Mouse (Mus musculus) MEL (cell line): Measurements from ENCODE around the gene Sparc. TPM values are rescaled to one million over a fixed set of nuclear protein-coding genes. Genes with fewer than 3 reads are reported as not detected.
"Not testable (repeated sequence)": the region's sequence is repeated elsewhere in the genome, so short reads cannot be mapped to it uniquely, and the experiment has no call there.

Experiments
- DNase-seq: peaks from one replicate; pipeline ENCODE4 v3.0.0; 2011; ENCODE audit warnings: low read depth, low spot score
- H3K27ac ChIP-seq: 2 replicates; pipeline ENCODE4 v1.5.1; 2012; ENCODE audit warnings: low read depth, mild to moderate bottlenecking, control low read depth, low read length, moderate library complexity; ENCODE audit not compliant: control insufficient read depth
- H3K27me3 ChIP-seq, 2 experiments: fragments of 150-350 bp in 1 of 2; sonication (generic) in 1 of 2; 2 replicates each; pipeline ENCODE4 v1.6.1; 2012; ENCODE audit warnings: low read length in 2 of 2, mild to moderate bottlenecking in 2 of 2, improper control_type of control experiment in 1 of 2, moderate library complexity in 1 of 2; ENCODE audit not compliant: insufficient read depth in 2 of 2, control insufficient read depth in 1 of 2
- H3K36me3 ChIP-seq, 2 experiments: 2 replicates each; pipeline ENCODE4 v1.6.1; 2012 to 2014; ENCODE audit warnings: low read length in 2 of 2, improper control_type of control experiment in 1 of 2, inconsistent platforms in 1 of 2, mild to moderate bottlenecking in 1 of 2; ENCODE audit not compliant: insufficient read depth in 2 of 2, control insufficient read depth in 1 of 2
- H3K4me1 ChIP-seq, 2 experiments: fragments of 150-350 bp in 1 of 2; sonication (generic) in 1 of 2; 2 replicates each; pipeline ENCODE4 v1.6.1; 2012; ENCODE audit warnings: low read length in 2 of 2, improper control_type of control experiment in 1 of 2, mild to moderate bottlenecking in 1 of 2; ENCODE audit not compliant: insufficient read depth in 2 of 2, control insufficient read depth in 1 of 2
- H3K4me3 ChIP-seq, 2 experiments: fragments of 150-350 bp in 1 of 2; sonication (generic) in 1 of 2; 2 replicates each; pipeline ENCODE4 v1.5.1; 2012; ENCODE audit warnings: low read depth in 2 of 2, low read length in 2 of 2, mild to moderate bottlenecking in 2 of 2, moderate library complexity in 2 of 2, control low read depth in 1 of 2, improper control_type of control experiment in 1 of 2; ENCODE audit not compliant: control insufficient read depth in 1 of 2, insufficient read depth in 1 of 2
- H3K79me2 ChIP-seq: 2 replicates; pipeline ENCODE4 v1.6.1; 2012; ENCODE audit warnings: mild to moderate bottlenecking, low read length, moderate library complexity; ENCODE audit not compliant: control insufficient read depth, poor library complexity, insufficient read depth
- H3K9ac ChIP-seq: 2 replicates; pipeline ENCODE4 v1.6.1; 2012; ENCODE audit warnings: low read depth, mild to moderate bottlenecking, control low read depth, low read length, moderate library complexity; ENCODE audit not compliant: control insufficient read depth, poor library complexity, severe bottlenecking
- H3K9me3 ChIP-seq: fragments of 150-350 bp; sonication (generic); replicated peaks from 2 replicates; pipeline ENCODE4 v1.6.1; 2012; ENCODE audit warnings: mild to moderate bottlenecking, low read length, improper control_type of control experiment, moderate library complexity; ENCODE audit not compliant: insufficient read depth
- E2F4 ChIP-seq: IDR thresholded peaks from 2 replicates; pipeline ENCODE4 v1.6.1; 2011; ENCODE audit warnings: low read depth, low read length, improper control_type of control experiment, borderline replicate concordance
- ELF1 ChIP-seq: IDR thresholded peaks from 2 replicates; pipeline ENCODE4 v1.6.1; 2014; ENCODE audit warnings: low read depth, mild to moderate bottlenecking, inconsistent platforms, low read length, improper control_type of control experiment, moderate library complexity
- ETS1 ChIP-seq: IDR thresholded peaks from 2 replicates; pipeline ENCODE4 v1.6.1; 2012; ENCODE audit warnings: low read depth, mild to moderate bottlenecking, inconsistent platforms, low read length, improper control_type of control experiment, moderate library complexity
- HCFC1 ChIP-seq: IDR thresholded peaks from 2 replicates; pipeline ENCODE4 v1.6.1; 2012; ENCODE audit warnings: low read depth, mild to moderate bottlenecking, inconsistent platforms, low read length, improper control_type of control experiment, moderate library complexity
- MAFK ChIP-seq: IDR thresholded peaks from 2 replicates; pipeline ENCODE4 v1.6.1; 2011; ENCODE audit warnings: low read depth, mild to moderate bottlenecking, low read length, improper control_type of control experiment, borderline replicate concordance
- MXI1 ChIP-seq: IDR thresholded peaks from 2 replicates; pipeline ENCODE4 v1.6.1; 2011; ENCODE audit warnings: mild to moderate bottlenecking, low read depth, low read length, improper control_type of control experiment
- MYC ChIP-seq: IDR thresholded peaks from 2 replicates; pipeline ENCODE4 v1.6.1; 2011; ENCODE audit warnings: low read depth, mild to moderate bottlenecking, low read length, improper control_type of control experiment, moderate library complexity
- POLR2AphosphoS2 ChIP-seq: IDR thresholded peaks from 2 replicates; pipeline ENCODE4 v1.6.1; 2011; ENCODE audit warnings: low read length, improper control_type of control experiment
- POLR2AphosphoS5 ChIP-seq: IDR thresholded peaks from 2 replicates; pipeline ENCODE4 v1.6.1; 2012; ENCODE audit warnings: low read depth, borderline replicate concordance, mild to moderate bottlenecking, inconsistent platforms, low read length, moderate library complexity, mixed read lengths
- RCOR1 ChIP-seq: IDR thresholded peaks from 2 replicates; pipeline ENCODE4 v1.6.1; 2012; ENCODE audit warnings: low read depth, mild to moderate bottlenecking, inconsistent platforms, low read length, improper control_type of control experiment
- SIN3A ChIP-seq: IDR thresholded peaks from 2 replicates; pipeline ENCODE4 v1.6.1; 2012; ENCODE audit warnings: low read length, improper control_type of control experiment, inconsistent platforms
- TAL1 ChIP-seq: IDR thresholded peaks from 2 replicates; pipeline ENCODE4 v1.6.1; 2012; ENCODE audit warnings: mild to moderate bottlenecking, inconsistent platforms, low read length, moderate library complexity, mixed read lengths
- TCF12 ChIP-seq: IDR thresholded peaks from 2 replicates; pipeline ENCODE4 v1.6.1; 2014; ENCODE audit warnings: low read depth, mild to moderate bottlenecking, inconsistent platforms, low read length, improper control_type of control experiment, moderate library complexity
- UBTF ChIP-seq: IDR thresholded peaks from 2 replicates; pipeline ENCODE4 v1.6.1; 2012; ENCODE audit warnings: low read depth, mild to moderate bottlenecking, inconsistent platforms, low read length, improper control_type of control experiment, moderate library complexity, borderline replicate concordance; ENCODE audit not compliant: insufficient read depth
- USF1 ChIP-seq: IDR thresholded peaks from 2 replicates; pipeline ENCODE4 v1.6.1; 2014; ENCODE audit warnings: low read depth, mild to moderate bottlenecking, inconsistent platforms, low read length, improper control_type of control experiment, moderate library complexity
- ZC3H11A ChIP-seq: IDR thresholded peaks from 2 replicates; pipeline ENCODE4 v1.6.1; 2012; ENCODE audit warnings: low read depth, mild to moderate bottlenecking, inconsistent platforms, low read length, improper control_type of control experiment
- ZKSCAN1 ChIP-seq: IDR thresholded peaks from 2 replicates; pipeline ENCODE4 v1.6.1; 2012; ENCODE audit warnings: low read depth, mild to moderate bottlenecking, inconsistent platforms, low read length, improper control_type of control experiment, moderate library complexity
- ZMIZ1 ChIP-seq: IDR thresholded peaks from 2 replicates; pipeline ENCODE4 v1.6.1; 2012; ENCODE audit warnings: low read depth, mild to moderate bottlenecking, inconsistent platforms, low read length, improper control_type of control experiment, moderate library complexity
- ZNF384 ChIP-seq: IDR thresholded peaks from 2 replicates; pipeline ENCODE4 v1.6.1; 2012; ENCODE audit warnings: low read depth, mild to moderate bottlenecking, inconsistent platforms, low read length, improper control_type of control experiment
- polyA plus RNA-seq, 2 experiments: library from polyadenylated mRNA; stranded (reverse) in 1 of 2; unstranded in 1 of 2; fragments of >175 nt in 1 of 2; fragments of >200 nt in 1 of 2; gene quantifications; 2 replicates each; pipeline versions ENCODE4 v1.2.1 to v1.2.4; 2012; ENCODE audit warnings: low replicate concordance in 2 of 2, low read depth in 1 of 2; ENCODE audit not compliant: insufficient read length in 2 of 2, insufficient read depth in 1 of 2, missing spikeins in 1 of 2
- total RNA-seq: library from RNA; depleted of rRNA; stranded (reverse); fragments of 300-350 nt; gene quantifications from 2 replicates; pipeline ENCODE4 v1.2.3, GENCODE M21; 2012

Gene Sparc
- total and polyA plus RNA-seq, 3 experiments = not detected

GRCm38 (mm10) chr11:55416609-55417265 is 6.2 kb downstream of the Sparc start:
- Histone ChIP-seq H3K79me2 (no peaks in the 10 kb centered on the region), H3K27ac (no peak overlapping the region)
- TF ChIP-seq ELF1 (no peak), SIN3A (no peak), RCOR1 (no peak), ETS1 (no peak), POLR2AphosphoS2 (no peak), ZC3H11A (no peak), MAFK (no peak), POLR2AphosphoS5 (no peak), HCFC1 (no peak), MYC (no peak), TCF12 (no peak), TAL1 (no peak), ZMIZ1 (no peak), UBTF (no peak), E2F4 (no peak), USF1 (no peak), ZNF384 (no peak), MXI1 (no peak), ZKSCAN1 (no peak)
- TF ChIP-seq, all 39 proteins: peak for 0

GRCm38 (mm10) chr11:55415731-55416130 is 7.3 kb downstream of the Sparc start:
- not testable (repeated sequence) for H3K9me3 ChIP-seq, H3K4me1 ChIP-seq, H3K27ac ChIP-seq, DNase-seq, H3K9ac ChIP-seq, H3K4me3 ChIP-seq, H3K36me3 ChIP-seq, H3K79me2 ChIP-seq
- H3K27me3 ChIP-seq = peaks cover 7 to 16% of the 10 kb centered on the region in 2 experiments

More at GRCm38 (mm10) chr11:55416609-55417265, 6.2 kb downstream of the Sparc start:
- peaks cover 0 to 5% of the 10 kb centered on the region in 2 experiments; a peak in 1 of 4 replicates for H3K4me1 ChIP-seq
- no peaks in the 10 kb centered on the region for H3K36me3 ChIP-seq
- H3K4me3 ChIP-seq = no peak overlapping the region
- H3K9me3 ChIP-seq = no peaks in the 10 kb centered on the region
- DNase-seq = no peak
- no peak overlapping the region for H3K9ac ChIP-seq
- H3K27me3 ChIP-seq = peaks cover 6 to 9% of the 10 kb centered on the region in 2 experiments
